Mouse (Mus musculus): ENCODE measurements at regions not wholly inside any gene's neighbourhood (a gene's known extent, or its start where the extent isn't known, plus 50 kb on each side); places are given as distances from the start of the nearest gene placed in this dataset.
A peak's percentile ranks its signal among the peaks of the same experiment; 100 is the strongest.

DNA sequence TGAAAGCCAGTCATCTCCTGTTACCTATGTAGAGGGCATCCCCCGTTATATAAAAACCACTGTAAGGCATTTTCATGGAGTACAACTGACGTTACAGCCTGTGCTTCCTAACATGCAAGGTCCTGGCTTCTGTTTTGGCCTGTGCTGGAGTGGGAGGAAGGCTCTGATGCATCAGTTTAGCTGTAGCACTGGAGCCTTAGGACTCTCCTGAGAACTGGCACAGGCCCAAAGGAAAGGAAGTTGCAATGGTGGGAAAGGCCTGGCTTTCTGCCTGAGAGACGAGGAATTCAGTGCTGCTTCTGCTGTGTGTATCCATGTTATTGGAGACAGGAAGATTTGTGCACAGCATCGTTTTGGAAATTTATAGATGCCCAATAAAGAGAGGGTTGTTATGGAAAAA lies 144.2 kb upstream of the Gm5148 start:
- WGBS (ENCODE audit: insufficient replicate concordance) = 73% methylated on average over 4 of the region's 4 CpGs
- ATAC-seq (no peak), DNase-seq (no peak)
- no peak overlapping the region for H3K4me3 ChIP-seq (ENCODE audit: low read depth, low read length)
- no peak for TF ChIP-seq EP300 (IDR thresholded peaks at IDR 0.05; ENCODE audit: low read depth)
- no peak for TF ChIP-seq CTCF (IDR thresholded peaks at IDR 0.05; ENCODE audit: low read depth)
- H3K27ac ChIP-seq (ENCODE audit: low read depth) = no peak overlapping the region
- H3K4me2 ChIP-seq (ENCODE audit: low read depth, low read length) = no peak overlapping the region
- no peaks in the 10 kb centered on the region for H3K4me1 ChIP-seq (ENCODE audit: insufficient read depth)
- no peaks in the 10 kb centered on the region for H3K36me3 ChIP-seq (replicated peaks; ENCODE audit: insufficient read depth, low read length)
- H3K27me3 ChIP-seq (ENCODE audit: insufficient read depth, low read length) = no peaks in the 10 kb centered on the region
- H3K9me3 ChIP-seq (ENCODE audit: low read length) = no peaks in the 10 kb centered on the region
- H3K9ac ChIP-seq (replicated peaks) = no peak overlapping the region

DNA sequence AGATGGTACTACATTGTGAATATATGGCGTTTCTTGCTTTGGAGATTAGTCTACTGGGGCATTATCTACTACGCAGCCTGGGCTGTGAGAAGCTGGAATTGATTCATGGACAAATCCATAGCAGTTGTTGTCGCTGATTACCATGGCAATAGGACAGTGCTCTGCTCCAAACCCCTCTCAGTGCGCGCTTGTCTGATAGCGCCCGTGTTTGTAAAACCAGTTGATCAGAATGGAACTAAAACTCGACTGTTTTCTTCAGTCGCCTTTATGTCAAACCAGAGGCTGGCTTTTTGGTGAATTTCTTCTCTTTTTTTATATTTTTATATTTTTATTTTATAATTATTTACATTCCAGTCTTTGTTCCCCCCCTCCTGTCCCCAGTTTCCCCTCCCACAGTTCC lies 138.5 kb upstream of the Gm5148 start:
- Histone ChIP-seq H3K27me3 (ENCODE audit: insufficient read depth, low read length) (no peaks in the 10 kb centered on the region), H3K9me3 (ENCODE audit: low read length) (no peaks in the 10 kb centered on the region), H3K4me3 (ENCODE audit: low read depth, low read length) (no peak overlapping the region), H3K4me2 (ENCODE audit: low read depth, low read length) (no peak overlapping the region), H3K36me3 (replicated peaks; ENCODE audit: insufficient read depth, low read length) (no peaks in the 10 kb centered on the region), H3K9ac (replicated peaks) (no peak overlapping the region), H3K27ac (ENCODE audit: low read depth) (no peak overlapping the region), H3K4me1 (ENCODE audit: insufficient read depth) (peaks cover 6% of the 10 kb centered on the region; the same call in 1 of the 2 replicates)
- DNase-seq (no peak), ATAC-seq (no peak)
- 80% methylated on average over 9 of the region's 9 CpGs for WGBS (ENCODE audit: insufficient replicate concordance)
- TF ChIP-seq CTCF (IDR thresholded peaks at IDR 0.05; ENCODE audit: low read depth) (no peak), EP300 (IDR thresholded peaks at IDR 0.05; ENCODE audit: low read depth) (no peak)

DNA sequence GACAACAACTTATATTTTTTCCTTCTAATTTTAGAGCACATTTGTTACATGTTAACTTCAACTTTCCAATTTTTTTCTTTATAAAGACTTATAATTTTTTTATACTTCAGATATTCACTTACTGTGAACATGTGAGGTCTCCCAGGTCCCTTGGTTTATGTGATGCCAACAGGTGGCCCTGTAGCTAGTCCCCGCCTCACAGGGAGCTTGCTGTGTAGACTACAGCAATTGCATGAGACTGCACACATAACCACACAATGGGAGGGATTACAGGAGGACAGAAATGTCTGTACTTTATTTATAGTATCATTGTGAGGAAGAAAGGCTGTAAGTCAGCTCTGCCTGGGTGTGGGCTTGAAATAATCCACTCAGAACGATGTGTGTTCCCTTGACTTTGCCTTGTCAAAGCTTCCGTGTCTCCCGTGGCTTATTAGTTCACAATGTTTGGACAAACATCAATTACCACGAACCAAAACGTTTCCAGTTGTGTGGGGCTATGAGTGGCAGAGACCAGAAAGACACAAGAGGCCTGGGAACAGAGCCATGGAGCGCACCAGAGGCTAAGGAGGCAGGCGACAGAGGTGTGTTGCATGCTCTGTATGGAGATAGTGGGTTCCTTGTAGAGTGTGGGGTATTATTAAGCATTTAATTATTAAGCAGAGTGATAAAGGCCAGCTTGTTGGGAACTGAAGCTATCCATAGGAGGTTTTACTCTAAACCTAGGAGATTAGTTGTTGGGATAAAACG lies 136.6 kb upstream of the Gm5148 start:
- H3K27me3 ChIP-seq (ENCODE audit: insufficient read depth, low read length) = no peaks in the 10 kb centered on the region
- H3K36me3 ChIP-seq (replicated peaks; ENCODE audit: insufficient read depth, low read length) = no peaks in the 10 kb centered on the region
- no peak overlapping the region for H3K4me2 ChIP-seq (ENCODE audit: low read depth, low read length)
- H3K27ac ChIP-seq (ENCODE audit: low read depth) = 0 out of 2 replicates have a peak overlapping the region, but pooled peaks have one; percentile 30
- H3K4me3 ChIP-seq (ENCODE audit: low read depth, low read length) = no peak overlapping the region
- no peak for ATAC-seq
- no peak for DNase-seq
- H3K9me3 ChIP-seq (ENCODE audit: low read length) = no peaks in the 10 kb centered on the region
- H3K9ac ChIP-seq (replicated peaks) = no peak overlapping the region
- 66% methylated on average over 9 of the region's 9 CpGs for WGBS (ENCODE audit: insufficient replicate concordance)
- TF ChIP-seq CTCF (IDR thresholded peaks at IDR 0.05; ENCODE audit: low read depth) (no peak), EP300 (IDR thresholded peaks at IDR 0.05; ENCODE audit: low read depth) (no peak)
- H3K4me1 ChIP-seq (ENCODE audit: insufficient read depth) = peaks cover 6% of the 10 kb centered on the region; the same call in 1 of the 2 replicates

DNA sequence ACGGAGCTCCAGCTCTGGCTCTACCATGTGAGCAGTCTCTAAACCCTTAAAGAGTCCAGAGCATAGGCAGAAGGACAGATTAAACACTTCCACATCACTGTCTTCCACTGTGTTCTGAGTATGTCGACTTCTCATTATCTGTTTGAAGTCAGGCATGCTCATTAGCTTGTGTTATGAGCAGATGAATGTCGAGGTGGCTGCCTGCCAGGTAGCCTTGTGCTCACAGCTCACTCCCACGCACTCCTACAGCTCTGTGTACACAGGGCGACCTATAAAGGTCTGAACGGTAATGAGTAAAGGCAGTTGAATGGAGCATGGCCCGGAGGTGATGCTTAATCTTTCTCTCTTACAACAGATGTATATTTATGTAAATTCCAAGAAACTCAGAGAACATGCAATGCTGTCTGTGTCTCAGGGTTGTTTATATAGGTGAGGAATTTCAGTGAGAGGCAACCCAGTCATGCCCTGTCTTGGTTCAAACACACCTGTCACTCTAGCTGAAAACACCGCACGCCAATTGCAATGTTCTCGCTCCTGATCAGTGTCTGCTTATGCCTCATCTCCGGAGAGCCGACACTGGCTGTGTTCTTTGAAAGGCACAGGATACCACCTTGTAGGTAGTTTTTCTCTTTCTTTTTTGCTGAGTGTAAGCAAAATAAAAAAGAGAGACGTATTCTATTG lies 135.9 kb upstream of the Gm5148 start:
- H3K4me2 ChIP-seq (ENCODE audit: low read depth, low read length) = no peak overlapping the region
- peak overlapping the region; percentile 30; the same call in 1 of the 2 replicates for H3K27ac ChIP-seq (ENCODE audit: low read depth)
- no peak for TF ChIP-seq EP300 (IDR thresholded peaks at IDR 0.05; ENCODE audit: low read depth)
- no peak for TF ChIP-seq CTCF (IDR thresholded peaks at IDR 0.05; ENCODE audit: low read depth)
- WGBS (ENCODE audit: insufficient replicate concordance) = 55% methylated on average over 13 of the region's 13 CpGs
- ATAC-seq (peak; percentile 83), DNase-seq (peak; percentile 62)
- no peak overlapping the region for H3K9ac ChIP-seq (replicated peaks)
- no peaks in the 10 kb centered on the region for H3K27me3 ChIP-seq (ENCODE audit: insufficient read depth, low read length)
- peaks cover 6% of the 10 kb centered on the region; the same call in 1 of the 2 replicates for H3K4me1 ChIP-seq (ENCODE audit: insufficient read depth)
- no peak overlapping the region for H3K4me3 ChIP-seq (ENCODE audit: low read depth, low read length)
- H3K9me3 ChIP-seq (ENCODE audit: low read length) = no peaks in the 10 kb centered on the region
- H3K36me3 ChIP-seq (replicated peaks; ENCODE audit: insufficient read depth, low read length) = no peaks in the 10 kb centered on the region

DNA sequence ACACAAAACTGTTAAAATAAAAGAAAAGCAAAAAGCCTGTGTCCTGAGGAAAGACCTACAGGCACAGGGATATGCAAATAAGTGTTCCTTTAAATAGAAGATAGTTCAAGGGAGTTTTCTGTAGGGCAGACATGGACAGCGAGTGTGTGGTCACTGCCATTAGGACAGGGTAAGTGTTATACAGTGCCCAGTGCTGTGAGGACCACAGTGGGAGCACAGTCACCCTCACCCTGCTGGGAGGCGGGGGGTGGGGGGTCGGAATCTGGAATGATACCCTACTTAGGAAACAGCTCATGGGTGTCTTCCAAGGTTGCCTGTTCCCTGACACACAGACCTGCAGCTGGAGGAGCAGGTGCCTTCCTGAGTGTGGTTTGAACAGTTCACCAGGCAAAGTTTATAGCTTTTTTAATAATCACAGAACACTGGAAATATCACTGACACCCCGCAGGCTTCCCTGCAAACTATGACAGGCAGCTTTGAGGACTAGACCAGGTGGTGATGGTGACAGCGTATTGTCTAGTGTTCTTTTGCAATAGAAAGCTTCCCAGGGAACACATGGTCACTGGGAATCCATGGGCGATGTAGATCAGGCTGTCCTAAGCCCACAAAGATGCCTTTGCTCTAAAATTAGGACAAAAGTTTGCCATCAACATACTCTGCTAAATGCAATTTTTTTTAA lies 134.5 kb upstream of the Gm5148 start:
- 72% methylated on average over 6 of the region's 6 CpGs for WGBS (ENCODE audit: insufficient replicate concordance)
- Histone ChIP-seq H3K27me3 (ENCODE audit: insufficient read depth, low read length) (no peaks in the 10 kb centered on the region), H3K36me3 (replicated peaks; ENCODE audit: insufficient read depth, low read length) (no peaks in the 10 kb centered on the region), H3K4me1 (ENCODE audit: insufficient read depth) (peaks cover 6% of the 10 kb centered on the region; the same call in 1 of the 2 replicates), H3K9ac (replicated peaks) (no peak overlapping the region), H3K27ac (ENCODE audit: low read depth) (no peak overlapping the region), H3K4me3 (ENCODE audit: low read depth, low read length) (no peak overlapping the region), H3K4me2 (ENCODE audit: low read depth, low read length) (no peak overlapping the region), H3K9me3 (ENCODE audit: low read length) (no peaks in the 10 kb centered on the region)
- DNase-seq (no peak), ATAC-seq (no peak)
- TF ChIP-seq EP300 (IDR thresholded peaks at IDR 0.05; ENCODE audit: low read depth) = no peak
- TF ChIP-seq CTCF (IDR thresholded peaks at IDR 0.05; ENCODE audit: low read depth) = no peak
